Mouse (Mus musculus) adrenal gland, postnatal 14 days (tissue): ENCODE data around the gene 5430402E10Rik. TPM values are rescaled to one million over a fixed set of nuclear protein-coding genes. Genes with fewer than 3 reads are reported as not detected.
"Not testable (repeated sequence)": the region's sequence is repeated elsewhere in the genome, so short reads cannot be mapped to it uniquely, and the experiment has no call there.

Experiments used
- DNase-seq: peaks from one replicate; pipeline ENCODE4 v3.0.0; 2021; ENCODE audit warnings: mixed read lengths
- long read RNA-seq, 2 experiments: library from polyadenylated mRNA; stranded (forward); transcript quantifications; one replicate each; pipeline ENCODE4 v2.0.0; 2021
- total RNA-seq: library from RNA; stranded (reverse); gene quantifications from 2 replicates; pipeline ENCODE4 v1.2.3, GENCODE M21; 2021

Gene 5430402E10Rik
- total RNA-seq: not detected in 2 replicates
- long read RNA-seq, experiment 1: 0 reads
- long read RNA-seq, experiment 2: 0 reads

- not testable (repeated sequence) for DNase-seq
Observed at GRCm38 (mm10) chrX:77924962-77925361, at the start of gene 5430402E10Rik. Gene 5430402E10Rik (minus strand): TSS chrX:77925062.

GRCm38 (mm10) chrX:77880033-77880432, 44.8 kb downstream of the 5430402E10Rik start:
- DNase-seq: not testable (repeated sequence)

Other genes with a start within 250 kb of the 5430402E10Rik start
- gene Prkx, start 128.8 kb downstream of the 5430402E10Rik start, total RNA-seq: 17.0 and 17.6 TPM in 2 replicates
- not detected in 2 replicates for gene Pbsn, start 71.4 kb downstream of the 5430402E10Rik start, total RNA-seq
- gene Gm14744, start 60.3 kb downstream of the 5430402E10Rik start, total RNA-seq: not detected in 2 replicates
- gene Obp1a, start 166.3 kb upstream of the 5430402E10Rik start, total RNA-seq: not detected in 2 replicates
- gene Gm5938, start 200.4 kb upstream of the 5430402E10Rik start, total RNA-seq: not detected in 2 replicates